Mouse (Mus musculus) embryonic facial prominence, embryonic 11.5 days (tissue): ENCODE measurements around the gene Camk2b. TPM values are rescaled to one million over a fixed set of nuclear protein-coding genes. Genes with fewer than 3 reads are reported as not detected.

Experiments used
- ATAC-seq: fragments of 200-750 bp; cut with Nextera tagmentation; replicated peaks from 2 replicates; pipeline ENCODE4 v1.8.0; 2017; ENCODE audit warnings: low read depth; ENCODE audit not compliant: insufficient number of reproducible peaks, low FRiP score, low TSS enrichment
- DNase-seq: peaks from one replicate; pipeline ENCODE4 v3.0.0-alpha.2; 2015; ENCODE audit warnings: low spot score
- H3K27ac ChIP-seq: fragments of 300-500 bp; sonication (generic); replicated peaks from 2 replicates; pipeline ENCODE4 v1.5.1; 2014; ENCODE audit warnings: mild to moderate bottlenecking, low read depth, low read length, control low read depth
- H3K27me3 ChIP-seq: fragments of 300-500 bp; sonication (generic); 2 replicates; pipeline ENCODE4 v1.6.1; 2014; ENCODE audit warnings: mild to moderate bottlenecking, low read length, moderate library complexity, mixed read lengths; ENCODE audit not compliant: control insufficient read depth, insufficient read depth
- H3K36me3 ChIP-seq: fragments of 300-500 bp; sonication (generic); replicated peaks from 2 replicates; pipeline ENCODE4 v1.6.1; 2014; ENCODE audit warnings: low read depth, mild to moderate bottlenecking, low read length, moderate library complexity, mixed read lengths; ENCODE audit not compliant: control insufficient read depth, insufficient read depth
- H3K4me1 ChIP-seq: fragments of 300-500 bp; sonication (generic); 2 replicates; pipeline ENCODE4 v1.6.1; 2014; ENCODE audit warnings: low read length, mixed read lengths; ENCODE audit not compliant: control insufficient read depth, insufficient read depth
- H3K4me2 ChIP-seq: fragments of 300-500 bp; sonication (generic); 2 replicates; pipeline ENCODE4 v1.6.1; 2014; ENCODE audit warnings: low read depth, mild to moderate bottlenecking, control low read depth, low read length, moderate library complexity
- H3K4me3 ChIP-seq: fragments of 300-500 bp; sonication (generic); 2 replicates; pipeline ENCODE4 v1.5.1; 2014; ENCODE audit warnings: low read depth, low read length, control low read depth
- H3K9ac ChIP-seq: fragments of 300-500 bp; sonication (generic); replicated peaks from 2 replicates; pipeline ENCODE4 v1.6.1; 2014; ENCODE audit warnings: mild to moderate bottlenecking, control low read depth, low read length
- H3K9me3 ChIP-seq: fragments of 300-500 bp; sonication (generic); replicated peaks from 2 replicates; pipeline ENCODE4 v1.6.1; 2016; ENCODE audit warnings: mild to moderate bottlenecking, low read length, inconsistent platforms, mixed read lengths; ENCODE audit not compliant: control insufficient read depth
- WGBS: fragments of 180-500 bp; shearing (Covaris S2); extraction: QIAGEN DNeasy Blood & Tissue Kit; methylation state at CpG from one replicate; pipeline ENCODE4 v1.1.7; 2014; 5-methylcytosine and 5-hydroxymethylcytosine counted together
- polyA plus RNA-seq: library from polyadenylated mRNA; unstranded; fragments of >200 nt; fragmentation: Nextera tagmentation; extraction: Ambion mirVana; gene quantifications from 2 replicates; pipeline ENCODE4 v1.2.1, GENCODE M21; 2014

Gene Camk2b
- polyA plus RNA-seq, 1 experiment from 2014 or later: 1.7 TPM

GRCm38 (mm10) chr11:6078737-6079136, 12.6 kb upstream of the Camk2b start:
- WGBS: 89% methylated on average over 2 of the region's 2 CpGs

GRCm38 (mm10) chr11:6075618-6076066, 9.5 kb upstream of the Camk2b start:
- Histone ChIP-seq H3K4me2 (no peak overlapping the region), H3K4me1 (no peaks in the 10 kb centered on the region), H3K9me3 (no peaks in the 10 kb centered on the region), H3K9ac (no peak overlapping the region), H3K36me3 (no peaks in the 10 kb centered on the region), H3K27me3 (no peaks in the 10 kb centered on the region), H3K4me3 (no peak overlapping the region), H3K27ac (no peak overlapping the region)
- 58% methylated on average over 8 of the region's 8 CpGs for WGBS
- DNase-seq (no peak), ATAC-seq (no peak)

More at GRCm38 (mm10) chr11:6078737-6079136, 12.6 kb upstream of the Camk2b start:
- Histone ChIP-seq H3K4me1 (no peaks in the 10 kb centered on the region), H3K4me2 (no peak overlapping the region), H3K4me3 (no peak overlapping the region), H3K9me3 (no peaks in the 10 kb centered on the region), H3K27me3 (no peaks in the 10 kb centered on the region), H3K9ac (no peak overlapping the region), H3K36me3 (no peaks in the 10 kb centered on the region), H3K27ac (no peak overlapping the region)
- DNase-seq: no peak
- no peak for ATAC-seq

- 6% methylated on average over 19 of the region's 19 CpGs for WGBS
- H3K27me3 ChIP-seq: peaks cover 58% of the 10 kb centered on the region
- H3K9me3 ChIP-seq: no peaks in the 10 kb centered on the region
- no peak overlapping the region for H3K27ac ChIP-seq
- peak overlapping the region; percentile 8; the same call in 1 of the 2 replicates for H3K4me3 ChIP-seq
- peaks cover 5% of the 10 kb centered on the region; the same call in 1 of the 2 replicates for H3K4me1 ChIP-seq
- peak overlapping the region; percentile 16; the same call in 1 of the 2 replicates for H3K4me2 ChIP-seq
- no peak overlapping the region; the same call in 1 of the 2 replicates for H3K9ac ChIP-seq
- no peaks in the 10 kb centered on the region for H3K36me3 ChIP-seq
- ATAC-seq (0 out of 2 replicates have a peak, but pooled peaks have one; percentile 36), DNase-seq (peak; percentile 67)
Observed at GRCm38 (mm10) chr11:6068181-6068957, 2.2 kb upstream of the Camk2b start.

- Histone ChIP-seq H3K4me2 (no peak overlapping the region), H3K9me3 (no peaks in the 10 kb centered on the region), H3K27ac (no peak overlapping the region), H3K27me3 (peaks cover 63% of the 10 kb centered on the region), H3K4me1 (peaks cover 5% of the 10 kb centered on the region; the same call in 1 of the 2 replicates), H3K9ac (no peak overlapping the region), H3K36me3 (no peaks in the 10 kb centered on the region), H3K4me3 (no peak overlapping the region)
- DNase-seq (no peak), ATAC-seq (no peak)
- 34% methylated on average over 9 of the region's 9 CpGs for WGBS
Observed at GRCm38 (mm10) chr11:6067160-6067559, 998 bp upstream of the Camk2b start.

GRCm38 (mm10) chr11:6065551-6066121, 526 bp downstream of the Camk2b start:
- no peaks in the 10 kb centered on the region for H3K36me3 ChIP-seq
- under 1% methylated on average over 46 of the region's 95 CpGs for WGBS
- H3K27ac ChIP-seq: no peak overlapping the region
- peak overlapping the region; percentile 52 for H3K4me3 ChIP-seq
- peak overlapping the region; percentile 11 for H3K9ac ChIP-seq
- ATAC-seq (no peak), DNase-seq (peak; percentile 34)
- no peaks in the 10 kb centered on the region for H3K9me3 ChIP-seq
- H3K4me1 ChIP-seq: peaks cover 5% of the 10 kb centered on the region; the same call in 1 of the 2 replicates
- H3K27me3 ChIP-seq: peaks cover 63% of the 10 kb centered on the region
- H3K4me2 ChIP-seq: peak overlapping the region; percentile 93

- H3K36me3 ChIP-seq: no peaks in the 10 kb centered on the region
- peaks cover 5% of the 10 kb centered on the region; the same call in 1 of the 2 replicates for H3K4me1 ChIP-seq
- H3K4me2 ChIP-seq: peak overlapping the region; percentile 93
- peak overlapping the region; percentile 11; the same call in 1 of the 2 replicates for H3K9ac ChIP-seq
- no peaks in the 10 kb centered on the region for H3K9me3 ChIP-seq
- ATAC-seq (no peak), DNase-seq (no peak)
- WGBS: under 1% methylated on average over 40 of the region's 55 CpGs
- H3K4me3 ChIP-seq: peak overlapping the region; percentile 52
- no peak overlapping the region for H3K27ac ChIP-seq
- peaks cover 63% of the 10 kb centered on the region for H3K27me3 ChIP-seq
Observed at GRCm38 (mm10) chr11:6065046-6065521, 1.1 kb downstream of the Camk2b start.

GRCm38 (mm10) chr11:6064215-6065045, 1.7 kb downstream of the Camk2b start:
- H3K27me3 ChIP-seq: peaks cover 63% of the 10 kb centered on the region
- H3K4me3 ChIP-seq: peak overlapping the region; percentile 52
- WGBS: 5% methylated on average over 27 of the region's 30 CpGs
- H3K4me1 ChIP-seq: peaks cover 5% of the 10 kb centered on the region; the same call in 1 of the 2 replicates
- no peak for DNase-seq
- H3K27ac ChIP-seq: no peak overlapping the region
- no peak overlapping the region for H3K9ac ChIP-seq
- H3K9me3 ChIP-seq: no peaks in the 10 kb centered on the region
- no peak for ATAC-seq
- peak overlapping the region; percentile 93 for H3K4me2 ChIP-seq
- H3K36me3 ChIP-seq: no peaks in the 10 kb centered on the region
